Comparison of ENCODE assay signal across 7 mouse cellular contexts in genomic region chr7:125564316-125565024, GRCm38 (mm10).
"Had no signal": no experiment of that assay in that cellular context is flagged by ENCODE, and none has a peak within 500 bp of the region (broad histone marks: within the 10 kb centered on the region; RNA-seq: fewer than 3 reads in every experiment).

No protein-coding gene starts in this region.

- DNase-seq: kidney, adult 11 months; kidney, adult 9 months; lung, adult 2 months; lung, postnatal 36 days; midbrain, embryonic 14.5 days; right cerebral cortex, postnatal 14 days; thymus, postnatal 36 days had no signal
